In genomic region chr1:73683132-73683888, GRCm38 (mm10) we compare ENCODE assay signal across 25 mouse cellular contexts.
A peak's percentile ranks its signal among the peaks of the same experiment; 100 is the strongest.
DNase-seq lines count a peak whose midpoint lies in the region; ATAC-seq lines count a peak whose summit lies in the region.
"Had no signal": no experiment of that assay in that cellular context is flagged by ENCODE, and none has a peak within 500 bp of the region (broad histone marks: within the 10 kb centered on the region; RNA-seq: fewer than 3 reads in every experiment).

No protein-coding gene starts in this region.

- WGBS in liver, embryonic 16.5 days (ENCODE audit: insufficient replicate concordance) = 41% methylated on average over 4 of the region's 4 CpGs
- 53% methylated on average over 4 of the region's 4 CpGs for WGBS in intestine, embryonic 15.5 days
- 64% methylated on average over 4 of the region's 4 CpGs for WGBS in stomach, embryonic 14.5 days

- DNase-seq in kidney, adult 9 months = peak; percentile 50
- DNase-seq in kidney, adult 18-20 months = no peak
- DNase-seq in liver = no peak
- DNase-seq in adrenal gland, adult 8-10 months = no peak
- no peak for DNase-seq in T-cell, adult 2 months (ENCODE audit: low spot score)
- DNase-seq: cerebellum, adult 11-12 months; cerebellum, postnatal 10 days; heart, postnatal 10 days; retina, postnatal 1 day; right cerebral cortex, postnatal 25 days; thymus, adult 2 months; thymus, postnatal 4 days had no signal

- H3K9me3 ChIP-seq in liver, embryonic 16.5 days (replicated peaks; ENCODE audit: control insufficient read depth, low read length) = no peaks in the 10 kb centered on the region
- H3K9me3 ChIP-seq in intestine, embryonic 15.5 days = no peaks in the 10 kb centered on the region
- H3K9me3 ChIP-seq in stomach, embryonic 14.5 days (ENCODE audit: control insufficient read depth, low read depth, low read length) = no peaks in the 10 kb centered on the region
- H3K9me3 ChIP-seq: embryonic facial prominence, embryonic 10.5 days; forebrain, embryonic 15.5 days; heart, embryonic 12.5 days; limb, embryonic 10.5 days; midbrain, embryonic 13.5 days; neural tube, embryonic 13.5 days had no signal

- no peak overlapping the region for H3K27ac ChIP-seq in liver, embryonic 16.5 days (ENCODE audit: low read length)
- peak overlapping the region; percentile 42 for H3K27ac ChIP-seq in intestine, embryonic 15.5 days
- peak overlapping the region; percentile 81; the same call in 1 of the 2 replicates for H3K27ac ChIP-seq in stomach, embryonic 14.5 days (ENCODE audit: low read length)
- H3K27ac ChIP-seq: embryonic facial prominence, embryonic 10.5 days; forebrain, embryonic 15.5 days; left cerebral cortex, adult 2 months; limb, embryonic 10.5 days; midbrain, embryonic 13.5 days; neural tube, embryonic 13.5 days had no signal

- no peaks in the 10 kb centered on the region for H3K27me3 ChIP-seq in liver, embryonic 16.5 days (ENCODE audit: control insufficient read depth, insufficient read depth, low read depth, low read length)
- no peaks in the 10 kb centered on the region for H3K27me3 ChIP-seq in intestine, embryonic 15.5 days (replicated peaks)
- no peaks in the 10 kb centered on the region for H3K27me3 ChIP-seq in stomach, embryonic 14.5 days (ENCODE audit: control insufficient read depth, insufficient read depth, low read length)
- H3K27me3 ChIP-seq: forebrain, embryonic 15.5 days; heart, embryonic 12.5 days; midbrain, embryonic 13.5 days; neural tube, embryonic 13.5 days had no signal

- H3K9ac ChIP-seq in liver, embryonic 16.5 days (ENCODE audit: low read depth, low read length) = no peak overlapping the region
- H3K9ac ChIP-seq in intestine, embryonic 15.5 days = no peak overlapping the region
- H3K9ac ChIP-seq in stomach, embryonic 14.5 days (replicated peaks; ENCODE audit: low read depth, low read length) = no peak overlapping the region
- H3K9ac ChIP-seq: forebrain, embryonic 15.5 days; heart, embryonic 12.5 days; midbrain, embryonic 13.5 days; neural tube, embryonic 13.5 days had no signal

- H3K4me3 ChIP-seq in liver, embryonic 16.5 days (ENCODE audit: low read depth, low read length) = no peak overlapping the region
- H3K4me3 ChIP-seq in intestine, embryonic 15.5 days (replicated peaks) = no peak overlapping the region
- H3K4me3 ChIP-seq in stomach, embryonic 14.5 days (ENCODE audit: low read depth, low read length) = no peak overlapping the region
- H3K4me3 ChIP-seq: embryonic facial prominence, embryonic 10.5 days; forebrain, embryonic 15.5 days; heart, embryonic 12.5 days; left cerebral cortex, adult 2 months; limb, embryonic 10.5 days; midbrain, embryonic 13.5 days; neural tube, embryonic 13.5 days had no signal

- no peaks in the 10 kb centered on the region; the same call in 1 of the 2 replicates for H3K4me1 ChIP-seq in liver, embryonic 16.5 days (ENCODE audit: control insufficient read depth, low read depth, low read length)
- H3K4me1 ChIP-seq in intestine, embryonic 15.5 days (replicated peaks) = no peaks in the 10 kb centered on the region
- H3K4me1 ChIP-seq in stomach, embryonic 14.5 days (ENCODE audit: control insufficient read depth, insufficient read depth, low read length) = no peaks in the 10 kb centered on the region
- H3K4me1 ChIP-seq: forebrain, embryonic 15.5 days; heart, embryonic 12.5 days; limb, embryonic 10.5 days; midbrain, embryonic 13.5 days; neural tube, embryonic 13.5 days had no signal

- ATAC-seq in liver, embryonic 16.5 days (ENCODE audit: low read depth) = peak; percentile 43; the same call in 1 of the 2 replicates
- peak; percentile 76 for ATAC-seq in intestine, embryonic 15.5 days
- peak; percentile 80 for ATAC-seq in stomach, embryonic 14.5 days (ENCODE audit: insufficient number of reproducible peaks, insufficient read depth, low FRiP score, low read depth)
- ATAC-seq: CD4-positive, CD25-positive, alpha-beta regulatory T cell, adult 4 months; forebrain, embryonic 15.5 days; lung, postnatal 0 days; midbrain, embryonic 13.5 days had no signal

- H3K36me3 ChIP-seq in liver, embryonic 16.5 days (ENCODE audit: control insufficient read depth, insufficient read depth) = no peaks in the 10 kb centered on the region
- H3K36me3 ChIP-seq in intestine, embryonic 15.5 days = no peaks in the 10 kb centered on the region
- no peaks in the 10 kb centered on the region for H3K36me3 ChIP-seq in stomach, embryonic 14.5 days (ENCODE audit: control insufficient read depth, insufficient read depth, low read length)
- H3K36me3 ChIP-seq: embryonic facial prominence, embryonic 10.5 days; forebrain, embryonic 15.5 days; heart, embryonic 12.5 days; limb, embryonic 10.5 days; midbrain, embryonic 13.5 days; neural tube, embryonic 13.5 days had no signal

- H3K4me2 ChIP-seq in liver, embryonic 16.5 days (ENCODE audit: low read depth, low read length) = 0 out of 2 replicates have a peak overlapping the region, but pooled peaks have one; percentile 9
- H3K4me2 ChIP-seq in intestine, embryonic 15.5 days (replicated peaks) = no peak overlapping the region
- H3K4me2 ChIP-seq in stomach, embryonic 14.5 days (replicated peaks; ENCODE audit: low read depth, low read length) = no peak overlapping the region
- H3K4me2 ChIP-seq: forebrain, embryonic 15.5 days; heart, embryonic 12.5 days; liver, embryonic 11.5 days; midbrain, embryonic 13.5 days; neural tube, embryonic 13.5 days had no signal
